Mouse (Mus musculus): ENCODE measurements at regions not wholly inside any gene's neighbourhood (a gene's known extent, or its start where the extent isn't known, plus 50 kb on each side); places are given as distances from the start of the nearest gene placed in this dataset.

GRCm38 (mm10) chr3:48911758-48912157, 845.4 kb downstream of the Pcdh18 start:
- DNase-seq: no peak

- DNase-seq: no peak
Measured at GRCm38 (mm10) chr3:48890403-48890802, 866.7 kb downstream of the Pcdh18 start.

DNA sequence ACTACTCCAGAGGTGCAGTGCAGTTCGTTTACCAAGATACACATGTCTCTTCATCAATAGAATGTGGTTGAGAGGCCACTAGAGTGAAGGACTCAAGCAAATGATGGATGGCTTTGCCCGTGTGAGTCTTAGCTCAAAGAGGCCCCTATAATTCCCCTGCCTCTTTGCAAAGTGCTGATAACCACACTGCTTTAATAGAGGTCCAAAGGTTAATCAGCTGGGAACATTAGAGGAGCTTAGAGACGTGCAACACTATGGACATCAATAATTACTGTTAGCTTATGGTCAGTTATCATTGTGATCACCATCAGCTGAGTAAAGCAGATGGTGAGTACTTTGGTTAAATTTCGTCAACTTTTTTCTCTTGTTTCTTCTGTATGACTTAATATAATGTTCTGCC, 869.2 kb downstream of the Pcdh18 start:
- no peak for DNase-seq

DNA sequence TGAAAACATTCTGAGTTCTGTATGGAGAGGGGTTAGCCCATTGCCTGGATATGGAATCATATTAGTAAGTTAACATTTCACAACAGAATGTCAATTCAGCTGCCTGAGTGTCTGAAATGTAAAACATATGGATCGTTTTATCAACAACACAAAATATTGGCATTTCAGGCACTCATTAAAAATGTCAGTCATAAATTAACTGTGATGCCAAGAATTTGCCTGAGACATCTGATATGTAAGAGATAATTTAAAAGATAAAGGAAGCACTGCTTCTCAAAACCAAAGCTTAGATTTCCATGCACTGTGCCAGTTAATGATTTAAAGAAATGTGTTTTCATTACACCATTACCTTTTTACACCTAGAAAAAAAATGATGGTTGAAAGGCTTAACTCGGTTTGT, 887.6 kb downstream of the Pcdh18 start:
- DNase-seq: no peak

DNA sequence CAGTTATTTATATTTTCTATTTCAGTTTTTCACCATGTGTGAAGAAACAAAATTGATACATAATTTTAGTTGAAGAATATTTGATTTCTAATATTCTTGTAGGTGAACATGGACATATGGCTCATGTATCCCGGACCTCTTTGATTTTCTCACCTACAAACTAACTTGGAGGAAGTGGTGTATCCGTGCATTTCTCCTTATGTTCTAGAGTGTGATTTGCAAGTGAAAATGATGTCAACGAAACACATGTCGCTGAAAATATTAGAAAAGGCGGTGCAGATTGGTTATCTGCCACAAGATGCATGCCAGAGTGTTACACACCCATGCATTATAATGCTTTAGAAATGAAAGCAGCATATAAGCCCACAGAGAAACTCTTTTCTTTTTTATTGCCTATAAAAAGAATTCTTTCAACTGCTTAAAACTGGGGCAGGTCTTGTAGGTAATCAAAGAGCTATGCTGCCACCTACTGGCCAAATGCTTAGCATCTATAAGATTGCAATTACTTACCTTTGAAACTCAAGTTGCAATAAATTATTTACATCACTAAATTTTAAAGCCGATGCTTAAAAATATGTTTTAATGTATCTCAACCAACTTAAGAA, 911.0 kb downstream of the Pcdh18 start:
- DNase-seq: peak; percentile 70

- no peak for DNase-seq
Measured at GRCm38 (mm10) chr3:48840692-48841091, 916.4 kb downstream of the Pcdh18 start.

DNA sequence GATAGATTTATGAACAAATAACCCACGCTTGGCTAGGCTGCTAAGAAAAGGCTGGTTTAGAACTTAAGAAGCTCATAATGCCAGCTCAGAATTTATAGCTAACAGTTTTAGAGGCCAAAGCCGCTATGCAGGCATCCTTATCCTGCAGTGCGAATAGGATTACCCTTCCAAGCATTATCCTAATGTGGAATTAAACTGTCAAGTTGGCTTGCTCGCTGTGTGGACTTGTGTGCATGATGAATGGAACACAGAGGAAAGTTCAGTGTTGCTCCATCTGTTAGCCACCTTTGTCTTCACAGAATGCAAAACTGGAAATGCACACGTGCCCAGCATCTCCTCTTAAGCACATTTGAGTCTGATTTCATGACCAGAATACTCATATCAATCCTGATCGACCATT, 933.8 kb downstream of the Pcdh18 start:
- DNase-seq: no peak

DNA sequence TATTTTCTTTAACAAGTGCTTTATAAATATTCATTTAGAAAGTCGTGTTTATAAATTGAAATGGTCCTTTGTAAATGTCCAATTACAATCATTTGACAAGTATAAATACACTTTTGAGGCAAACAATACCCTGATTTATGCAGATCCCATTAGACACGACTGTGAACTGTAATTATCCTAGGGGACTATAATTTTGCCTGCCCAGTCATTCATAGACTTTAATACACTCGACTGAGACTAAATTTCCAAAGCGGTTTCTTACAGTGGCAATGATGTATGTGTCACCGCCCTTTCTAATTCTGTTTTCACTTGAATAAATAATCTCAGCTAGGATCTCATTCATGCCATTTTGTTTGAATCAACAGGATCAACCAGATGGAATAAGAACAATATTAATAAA, 952.7 kb downstream of the Pcdh18 start:
- no peak for DNase-seq

DNA sequence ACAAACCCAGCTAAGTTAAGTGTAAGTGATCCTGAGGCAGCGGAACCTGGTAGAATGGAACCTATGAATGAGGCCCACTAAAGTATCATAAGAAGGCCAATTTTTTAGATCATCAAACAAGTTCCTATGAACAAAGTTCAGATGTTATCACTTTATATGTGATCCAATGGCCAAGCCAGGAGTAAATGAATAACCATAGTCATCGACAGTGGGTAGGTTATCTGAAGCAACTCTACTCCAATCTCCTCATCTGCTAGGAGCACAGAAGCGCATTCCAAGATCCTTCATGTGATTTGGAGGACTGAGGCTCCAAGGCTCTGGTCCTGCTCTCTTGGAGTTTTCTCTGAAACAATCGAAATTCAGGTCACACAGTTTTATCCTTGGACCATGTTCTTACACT, 985.4 kb downstream of the Pcdh18 start:
- no peak for DNase-seq
